Mouse (Mus musculus): Measurements from ENCODE around the gene Tle6.

DNA sequence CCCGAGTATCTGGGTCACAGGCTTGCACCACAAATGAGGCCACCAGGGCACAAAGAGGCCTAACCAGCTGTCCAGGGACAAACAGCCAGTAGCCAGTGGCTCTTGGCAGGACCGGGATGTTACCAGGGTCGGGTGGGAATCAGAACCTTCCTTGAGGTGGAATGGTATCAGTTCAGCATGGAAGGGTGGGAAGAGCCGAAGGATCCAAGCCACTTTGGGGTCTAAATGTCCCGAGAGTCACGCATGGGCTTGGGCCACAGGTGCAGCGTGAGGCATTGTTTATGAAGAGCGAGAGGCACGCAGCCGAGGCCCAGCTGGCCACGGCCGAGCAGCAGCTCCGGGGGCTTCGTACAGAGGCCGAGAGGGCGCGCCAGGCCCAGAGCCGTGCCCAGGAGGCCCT lies 43.8 kb upstream of the Tle6 start:
- no peak for TF ChIP-seq CTCF (IDR thresholded peaks at IDR 0.05; ENCODE audit: low read depth)
- TF ChIP-seq EP300 (optimal IDR thresholded peaks at IDR 0.05), result no peak

Data from stomach, postnatal 0 days (tissue).